Mouse (Mus musculus): Measurements from ENCODE around the gene Por.

GRCm38 (mm10) chr5:135725991-135726390 lies 56.2 kb downstream of the Por start:
- TF ChIP-seq CTCF (IDR thresholded peaks at IDR 0.05) = no peak
- no peak for TF ChIP-seq EP300 (IDR thresholded peaks at IDR 0.05)
